Mouse (Mus musculus) cerebellum, postnatal 10 days (tissue): ENCODE data around the gene Tst.

Experiments
- DNase-seq, 2 experiments: peaks; one replicate each; pipeline ENCODE4 v3.0.0; 2021; ENCODE audit warnings: mixed read lengths in 2 of 2

The Tst gene

GRCm38 (mm10) chr15:78384220-78385116 is 21.2 kb downstream of the Tst start:
- peak in 1 of 2 experiments; percentile 54 for DNase-seq

DNA sequence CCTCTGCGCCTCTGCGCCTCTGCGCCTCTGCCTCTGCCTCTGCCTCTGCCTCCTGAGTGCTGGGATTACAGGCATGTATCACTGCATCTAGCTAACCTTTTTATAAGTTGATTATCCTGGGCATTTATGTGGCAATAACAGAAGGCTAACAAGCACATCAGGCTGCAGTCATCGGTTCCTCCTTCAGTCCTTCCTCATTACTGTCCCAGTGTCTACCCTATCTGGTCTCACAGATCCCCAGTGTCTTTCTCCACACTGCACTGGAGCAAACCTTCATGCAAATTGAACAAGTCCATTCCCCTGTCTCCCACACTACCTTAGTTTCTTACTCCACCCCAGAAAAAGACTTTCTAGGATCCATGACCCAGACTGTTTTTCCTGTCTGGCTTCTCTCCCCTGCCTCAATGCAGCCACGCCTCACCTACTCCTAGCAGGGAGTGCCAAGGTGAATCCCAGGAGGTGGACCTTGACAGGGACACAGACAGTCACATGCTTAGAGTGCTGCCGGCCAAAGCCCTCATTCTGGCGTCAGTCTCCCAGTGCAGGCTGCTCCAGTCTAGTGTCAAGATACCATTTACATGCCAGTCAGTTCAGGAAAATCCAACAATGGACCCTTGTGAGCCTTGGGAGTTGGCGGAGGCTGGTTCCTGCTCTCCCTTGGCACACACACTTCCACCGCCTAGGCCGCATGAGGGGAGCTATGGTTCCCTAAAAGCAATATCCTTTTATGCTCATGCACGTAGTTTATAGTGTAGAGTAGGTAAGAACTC is 22.1 kb downstream of the Tst start:
- peak; percentile 56 to 63 for DNase-seq

GRCm38 (mm10) chr15:78382115-78382514 is 23.6 kb downstream of the Tst start:
- no peak for DNase-seq

DNA sequence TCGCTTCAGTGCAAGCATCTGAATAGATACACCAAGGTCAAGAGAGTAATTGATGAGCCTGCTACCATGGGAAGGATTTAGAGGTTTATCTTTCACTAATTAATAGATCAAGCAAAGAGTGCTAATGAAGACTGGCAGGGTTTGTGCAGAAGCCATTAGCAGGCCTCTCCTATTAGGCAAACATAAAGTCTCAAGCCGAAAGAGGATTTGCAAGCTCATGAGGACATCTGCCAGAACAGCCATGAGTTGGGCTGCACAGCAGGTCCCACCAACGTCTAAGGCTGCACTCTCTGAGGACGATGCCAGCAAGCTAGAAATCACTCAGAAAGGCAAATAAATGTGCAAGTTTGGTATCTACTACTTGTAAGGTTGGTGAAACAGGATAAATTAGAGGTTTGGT is 25.0 kb downstream of the Tst start:
- peak; percentile 58 for DNase-seq

DNA sequence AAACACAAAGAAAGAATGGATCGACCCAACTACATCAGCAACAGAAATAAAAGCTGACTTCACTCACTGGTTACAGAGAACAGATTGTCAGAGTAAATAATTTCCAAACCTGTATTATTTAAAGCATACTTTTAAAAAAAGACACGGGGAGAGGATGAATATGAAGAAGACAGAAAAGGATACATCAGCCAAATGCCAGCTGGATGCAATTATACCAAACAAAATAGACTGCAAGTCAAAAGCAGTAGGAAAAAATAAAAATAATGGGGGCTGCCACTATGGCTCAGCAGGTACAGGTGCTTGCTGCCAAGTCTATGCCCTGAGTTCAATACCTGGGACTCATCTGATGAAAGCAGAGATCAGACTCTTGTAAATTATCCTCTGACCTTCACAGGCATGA is 25.5 kb downstream of the Tst start:
- no peak for DNase-seq

DNA sequence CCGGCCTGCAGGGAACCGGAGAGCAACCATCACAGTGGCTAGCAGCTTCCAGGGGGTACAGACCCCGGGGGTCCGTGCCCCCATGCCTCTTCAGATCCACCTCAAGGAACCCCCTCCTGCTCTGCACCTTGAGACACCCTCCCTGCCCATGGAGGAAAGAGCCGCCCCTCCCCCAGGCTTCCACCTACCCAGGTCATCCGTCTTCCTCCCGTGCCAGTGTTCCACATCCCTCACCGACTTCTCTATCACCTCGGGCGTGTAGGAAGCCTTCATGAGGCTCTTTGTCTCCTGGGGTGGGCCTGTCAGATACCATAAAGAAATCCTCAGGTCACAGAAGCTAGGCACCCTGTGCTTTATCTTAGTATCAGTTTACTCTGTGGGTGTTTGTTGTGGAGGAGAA is 27.2 kb downstream of the Tst start:
- DNase-seq: no peak

DNA sequence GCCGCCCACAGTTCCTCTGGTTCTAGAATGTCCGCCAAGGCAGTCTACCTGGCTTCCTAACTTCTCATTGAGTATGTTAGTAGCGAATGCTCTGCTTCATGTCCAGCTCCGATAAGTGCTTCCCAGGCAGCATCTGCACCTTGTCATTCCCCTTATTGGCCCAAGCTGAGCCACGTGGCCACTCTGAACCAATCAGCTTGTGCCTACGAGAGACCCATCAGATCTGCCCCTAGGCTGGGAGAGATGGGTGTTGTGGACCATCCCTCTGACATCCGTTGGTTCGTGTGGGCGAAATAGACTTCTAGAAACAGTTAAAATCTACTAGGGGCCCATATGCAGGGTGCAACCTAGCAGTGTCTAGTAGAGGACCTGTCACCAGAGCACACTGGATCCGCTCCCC is 27.8 kb downstream of the Tst start:
- no peak for DNase-seq

DNA sequence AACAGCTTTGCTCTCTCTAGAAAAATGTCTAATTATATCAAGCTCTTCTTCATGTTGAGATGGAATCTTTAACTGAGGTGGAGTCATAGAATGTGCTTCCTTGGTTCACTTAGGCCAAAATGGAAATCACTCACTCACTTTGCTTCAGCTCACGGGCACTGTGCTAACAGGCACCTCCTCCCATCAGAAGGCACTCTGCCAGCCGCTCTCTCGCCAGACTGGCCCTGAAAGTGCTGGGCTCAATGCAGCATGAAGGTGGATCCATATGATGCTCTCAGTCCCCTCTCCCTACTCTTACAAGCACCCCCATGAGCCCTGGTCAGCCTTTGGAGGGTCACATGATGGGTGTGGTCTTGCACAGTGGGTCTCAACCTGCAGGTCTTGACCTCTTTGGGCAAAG is 31.5 kb downstream of the Tst start:
- DNase-seq: peak; percentile 95 to 96

DNA sequence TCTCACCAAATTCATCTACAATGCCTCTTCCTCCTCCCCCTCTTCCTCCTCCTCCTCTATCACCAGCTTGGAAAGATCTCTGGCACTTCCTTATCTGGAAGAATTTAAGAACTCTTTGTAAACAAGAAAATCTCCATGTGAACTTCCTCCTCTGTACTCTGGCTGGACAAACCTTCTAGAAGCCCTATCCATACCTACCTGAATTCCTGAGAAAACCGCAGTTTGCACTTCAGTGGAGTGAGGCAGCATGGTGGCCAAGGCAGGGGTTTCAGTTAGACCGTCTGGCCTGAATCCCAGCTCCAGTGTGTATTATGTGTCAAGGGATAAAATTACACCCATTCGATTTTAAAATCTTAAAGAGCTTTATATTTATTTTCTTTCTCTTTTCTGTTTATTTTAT is 32.9 kb downstream of the Tst start:
- DNase-seq: no peak

DNA sequence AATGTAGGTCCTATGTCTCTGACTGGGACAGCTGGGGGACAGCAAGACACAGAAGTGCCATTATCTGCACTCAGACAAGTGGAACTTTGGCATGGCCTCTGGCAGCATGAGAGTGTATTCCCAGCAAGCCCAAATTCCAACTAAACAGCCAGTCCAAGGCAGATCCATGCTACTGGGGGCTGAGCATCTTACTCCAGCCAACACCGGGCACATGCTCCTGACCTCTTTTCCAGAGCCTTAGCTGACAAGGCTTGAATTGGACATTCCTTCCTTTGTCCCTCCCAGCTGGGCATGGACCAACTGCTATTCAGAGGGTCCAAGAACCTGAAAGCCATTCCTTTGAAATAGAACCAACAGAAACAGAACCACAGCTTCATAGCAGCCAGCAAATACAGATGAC is 36.1 kb downstream of the Tst start:
- DNase-seq: peak in 1 of 2 experiments; percentile 42

DNA sequence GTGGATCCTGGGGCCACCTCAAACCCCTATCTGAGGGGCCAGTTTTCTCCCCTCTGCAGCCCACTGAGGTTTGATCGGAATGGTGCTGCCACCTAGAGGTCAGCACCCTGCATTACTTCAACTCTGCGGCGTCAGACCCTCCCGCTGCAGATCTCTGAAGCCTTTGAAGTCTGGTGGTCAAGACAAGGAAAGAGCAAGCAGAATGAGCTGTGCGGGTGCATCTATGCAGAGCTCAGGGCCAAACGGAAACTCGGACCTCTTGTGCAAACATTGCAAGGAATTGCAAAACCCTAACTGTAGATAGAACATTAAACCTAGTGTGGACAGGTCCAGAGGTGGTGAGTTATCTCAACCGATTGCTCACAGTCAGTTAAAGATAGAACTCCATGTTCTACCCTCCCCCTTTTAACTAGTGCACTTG is 36.8 kb downstream of the Tst start:
- peak; percentile 71 to 72 for DNase-seq

DNA sequence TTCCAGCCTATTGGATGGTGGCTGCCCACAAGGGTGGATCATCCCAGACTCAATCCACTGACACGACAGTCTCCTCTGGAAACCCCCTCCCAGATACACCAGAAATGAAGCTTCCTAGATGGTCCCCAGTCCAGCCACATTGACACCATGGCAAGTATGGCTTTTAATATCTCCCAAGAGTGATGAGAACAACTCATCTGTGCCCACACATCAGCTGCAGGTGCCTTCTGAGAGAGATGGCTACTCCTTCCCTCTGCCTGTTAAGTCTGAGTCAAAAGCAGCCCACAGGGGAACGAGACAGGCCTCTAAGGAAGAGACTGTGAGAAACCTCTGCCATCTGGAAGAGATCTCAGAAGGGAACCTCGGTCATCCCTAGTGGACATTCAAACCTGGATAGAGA is 37.9 kb downstream of the Tst start:
- DNase-seq: no peak

DNA sequence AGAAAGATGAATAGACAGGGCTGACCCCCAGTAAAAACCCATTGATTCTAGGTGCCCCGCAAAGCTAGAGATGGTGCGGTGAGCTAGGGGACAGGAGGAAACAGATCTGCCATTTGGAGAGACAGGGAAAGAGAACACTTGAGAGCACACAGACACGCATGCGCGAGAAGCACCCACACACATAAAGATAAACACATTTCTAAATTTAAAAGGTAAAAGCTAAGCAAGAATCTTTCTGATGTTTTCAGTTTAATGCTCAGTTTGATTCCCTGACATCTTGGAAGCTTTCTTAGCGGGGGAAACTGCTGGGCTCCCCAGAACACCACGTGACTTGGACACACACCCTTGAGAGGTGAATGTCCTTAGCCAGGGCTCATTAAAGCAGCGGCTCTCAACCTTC is 38.8 kb downstream of the Tst start:
- no peak for DNase-seq

DNA sequence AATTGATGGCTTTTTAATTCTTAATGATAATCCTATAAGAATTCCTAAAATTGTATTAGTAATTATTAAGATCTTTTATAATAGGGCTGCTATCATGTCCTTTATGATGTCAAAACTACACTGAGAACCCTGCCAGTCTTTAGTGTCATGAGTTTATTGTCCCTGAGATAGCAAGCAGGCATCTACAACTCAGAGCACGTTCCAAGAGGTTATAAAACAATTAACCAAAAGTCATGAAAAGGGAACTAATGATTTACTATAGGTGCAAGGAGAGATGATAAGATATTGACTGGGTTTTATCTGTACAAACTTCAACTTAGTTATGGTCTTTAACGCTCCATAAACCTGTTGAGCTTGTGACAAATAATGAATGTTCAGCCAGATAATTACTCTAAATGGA is 39.8 kb downstream of the Tst start:
- DNase-seq: no peak

GRCm38 (mm10) chr15:78355548-78355947 is 50.2 kb downstream of the Tst start:
- DNase-seq: no peak

DNA sequence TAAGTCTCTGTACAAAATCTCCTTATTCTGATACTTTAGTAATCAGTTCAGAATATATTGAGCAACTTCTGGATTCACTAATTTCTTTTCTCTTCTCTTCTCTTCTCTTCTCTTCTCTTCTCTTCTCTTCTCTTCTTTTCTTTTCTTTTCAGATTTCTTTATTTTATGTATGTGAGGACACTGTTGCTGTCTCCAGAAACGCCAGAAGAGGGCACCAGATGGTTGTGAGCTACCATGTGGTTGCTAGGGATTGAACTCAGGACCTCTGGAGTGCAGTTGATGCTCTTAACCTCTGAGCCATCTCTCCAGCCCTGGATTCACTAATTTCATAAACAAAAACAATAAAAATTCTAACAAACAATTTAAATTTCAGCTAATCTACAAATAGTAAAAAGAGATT is 50.7 kb downstream of the Tst start:
- DNase-seq: peak; percentile 80 to 82

GRCm38 (mm10) chr15:78351586-78352165 is 54.0 kb downstream of the Tst start:
- DNase-seq: no peak
